Mouse (Mus musculus) olfactory bulb, adult 2 months (tissue): ENCODE data around the gene Galnt18.

Experiments used
- CTCF ChIP-seq: fragments of 200-500 bp; IDR thresholded peaks from 2 replicates; pipeline ENCODE4 v1.5.1; 2012; ENCODE audit warnings: low read depth, mild to moderate bottlenecking, low read length, moderate library complexity; ENCODE audit not compliant: insufficient read depth
- POLR2A ChIP-seq: fragments of 200-500 bp; IDR thresholded peaks from 2 replicates; pipeline ENCODE4 v1.6.1; 2012; ENCODE audit warnings: mild to moderate bottlenecking, low read depth, low read length, moderate library complexity; ENCODE audit not compliant: insufficient read depth

DNA sequence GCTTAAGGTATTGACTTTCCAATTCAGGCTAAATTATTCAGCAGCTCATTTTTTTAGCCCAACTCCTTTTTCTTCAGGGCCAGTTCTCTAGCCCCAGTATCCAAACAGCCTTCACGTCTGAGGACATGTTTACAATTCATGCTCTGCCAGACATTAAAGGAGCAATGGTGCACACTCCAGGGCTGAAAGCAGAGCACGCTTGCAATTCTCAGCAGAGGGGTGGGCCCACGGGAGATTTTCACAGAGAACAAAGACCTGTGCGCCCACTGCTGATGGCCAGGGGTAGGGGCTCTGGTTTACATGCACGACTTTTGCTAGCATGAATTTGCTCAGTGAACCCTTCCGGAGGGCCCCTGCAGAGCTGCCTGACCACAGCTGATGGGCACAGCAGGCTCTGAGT, 11.6 kb upstream of the Galnt18 start:
- TF ChIP-seq CTCF: no peak
- TF ChIP-seq POLR2A: no peak
